Mouse (Mus musculus) liver, embryonic 16.5 days (tissue): ENCODE measurements at regions not wholly inside any gene's neighbourhood (a gene's known extent, or its start where the extent isn't known, plus 50 kb on each side); places are given as distances from the start of the nearest gene placed in this dataset.

ENCODE experiments used
- ATAC-seq: fragments of 200-750 bp; cut with Nextera tagmentation; 2 replicates; pipeline ENCODE4 v1.8.0; 2017; ENCODE audit warnings: low read depth, mild to moderate bottlenecking, moderate number of reproducible peaks, moderate library complexity
- H3K27ac ChIP-seq: fragments of 300-500 bp; sonication (generic); 2 replicates; pipeline ENCODE4 v1.5.1; 2014; ENCODE audit warnings: mild to moderate bottlenecking, low read length
- H3K27me3 ChIP-seq: fragments of 300-500 bp; sonication (generic); 2 replicates; pipeline ENCODE4 v1.6.1; 2014; ENCODE audit warnings: low read depth, low read length, mixed read lengths; ENCODE audit not compliant: control insufficient read depth, insufficient read depth
- H3K36me3 ChIP-seq: fragments of 300-500 bp; sonication (generic); 2 replicates; pipeline ENCODE4 v1.6.1; 2014; ENCODE audit warnings: mild to moderate bottlenecking; ENCODE audit not compliant: control insufficient read depth, insufficient read depth
- H3K4me1 ChIP-seq: fragments of 300-500 bp; sonication (generic); 2 replicates; pipeline ENCODE4 v1.6.1; 2014; ENCODE audit warnings: low read depth, low read length, mixed read lengths; ENCODE audit not compliant: control insufficient read depth
- H3K4me2 ChIP-seq: fragments of 300-500 bp; sonication (generic); 2 replicates; pipeline ENCODE4 v1.6.1; 2014; ENCODE audit warnings: low read depth, low read length, mixed read lengths
- H3K4me3 ChIP-seq: fragments of 300-500 bp; sonication (generic); 2 replicates; pipeline ENCODE4 v1.5.1; 2014; ENCODE audit warnings: low read depth, mild to moderate bottlenecking, low read length
- H3K9ac ChIP-seq: fragments of 300-500 bp; sonication (generic); 2 replicates; pipeline ENCODE4 v1.6.1; 2014; ENCODE audit warnings: low read depth, low read length
- H3K9me3 ChIP-seq: fragments of 300-500 bp; sonication (generic); replicated peaks from 2 replicates; pipeline ENCODE4 v1.6.1; 2016; ENCODE audit warnings: low read length; ENCODE audit not compliant: control insufficient read depth
- WGBS: fragments of 180-500 bp; shearing (Covaris S2); extraction: QIAGEN DNeasy Blood & Tissue Kit; methylation state at CpG from one replicate; pipeline ENCODE4 v1.1.7; 2014; ENCODE audit not compliant: insufficient replicate concordance; 5-methylcytosine and 5-hydroxymethylcytosine counted together

DNA sequence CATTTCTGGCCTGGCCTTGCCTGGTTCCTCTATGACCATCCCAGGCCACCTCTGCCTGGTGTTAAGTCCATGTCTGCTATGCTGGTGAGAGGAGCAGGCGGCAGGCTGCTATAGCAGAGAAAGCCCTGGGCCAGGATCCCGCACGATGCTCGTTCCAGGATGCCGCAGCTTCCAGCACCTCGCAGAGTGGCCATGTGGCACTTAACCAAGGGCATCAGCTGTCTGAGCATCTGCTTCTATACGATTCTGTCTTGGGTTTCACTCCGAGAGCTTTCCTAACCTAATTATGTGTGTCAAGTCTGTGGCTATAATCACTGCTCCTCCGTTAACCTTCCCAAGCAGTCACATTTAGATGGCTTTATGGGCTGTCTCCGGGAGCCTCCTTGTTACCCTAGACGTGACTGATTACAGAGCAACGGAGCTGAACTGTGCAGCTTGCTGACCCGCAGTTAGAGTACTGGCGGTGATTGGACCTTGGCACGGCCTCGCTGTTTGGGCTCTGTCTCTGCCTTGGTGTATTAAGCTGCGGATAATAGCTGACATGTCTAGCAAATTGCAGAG, 64.4 kb downstream of the Ackr3 start:
- Histone ChIP-seq H3K27ac (no peak overlapping the region), H3K27me3 (no peaks in the 10 kb centered on the region; the same call in 1 of the 2 replicates), H3K36me3 (no peaks in the 10 kb centered on the region), H3K4me1 (peaks cover 2% of the 10 kb centered on the region), H3K9me3 (no peaks in the 10 kb centered on the region), H3K4me2 (no peak overlapping the region), H3K9ac (no peak overlapping the region), H3K4me3 (no peak overlapping the region)
- 63% methylated on average over 17 of the region's 17 CpGs for WGBS
- no peak for ATAC-seq

DNA sequence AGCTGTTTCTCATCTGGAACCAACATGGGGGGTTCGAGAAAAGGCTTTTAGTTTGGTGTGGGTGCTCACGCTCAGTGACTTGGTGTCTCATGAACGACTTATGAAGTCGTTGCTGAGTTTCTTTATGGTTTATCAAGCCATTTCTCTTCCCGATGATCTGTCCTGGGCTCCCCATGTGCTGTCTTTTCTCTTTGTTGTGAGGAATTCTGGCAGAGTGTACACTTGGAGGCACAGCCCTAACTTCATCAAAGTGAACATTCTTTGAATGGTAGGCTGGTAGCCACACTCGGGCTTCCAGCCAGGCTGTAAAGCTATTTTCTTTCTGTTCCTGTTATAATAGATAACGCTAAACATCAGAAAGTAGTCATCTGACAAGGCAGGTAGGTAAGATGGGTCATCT, 65.2 kb downstream of the Ackr3 start:
- Histone ChIP-seq H3K4me3 (no peak overlapping the region), H3K36me3 (no peaks in the 10 kb centered on the region), H3K4me1 (peaks cover 8% of the 10 kb centered on the region), H3K4me2 (no peak overlapping the region), H3K9ac (no peak overlapping the region), H3K9me3 (no peaks in the 10 kb centered on the region), H3K27me3 (no peaks in the 10 kb centered on the region; the same call in 1 of the 2 replicates), H3K27ac (no peak overlapping the region)
- 67% methylated on average over 7 of the region's 7 CpGs for WGBS
- no peak for ATAC-seq

DNA sequence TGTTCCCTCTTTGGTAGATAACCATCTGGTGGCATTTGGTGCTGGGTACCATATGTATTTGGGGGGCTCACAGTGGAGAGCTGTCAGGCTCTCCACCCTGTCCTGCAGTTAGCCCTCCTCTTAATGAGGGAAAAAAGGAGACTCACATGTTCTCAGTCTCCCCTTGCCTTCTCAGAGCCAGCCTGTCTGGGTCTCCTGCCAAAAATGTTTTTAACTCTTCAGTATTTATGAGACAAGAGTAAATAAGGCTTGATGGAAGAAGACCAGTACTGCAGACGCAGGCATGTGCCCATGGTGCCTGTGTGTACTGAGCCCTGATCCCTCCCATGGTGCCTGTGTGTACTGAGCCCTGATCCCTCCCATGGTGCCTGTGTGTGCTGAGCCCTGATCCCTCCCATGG, 66.1 kb downstream of the Ackr3 start:
- no peak overlapping the region for H3K4me2 ChIP-seq
- no peaks in the 10 kb centered on the region; the same call in 1 of the 2 replicates for H3K27me3 ChIP-seq
- WGBS, result 69% methylated on average over 1 of the region's 1 CpGs

DNA sequence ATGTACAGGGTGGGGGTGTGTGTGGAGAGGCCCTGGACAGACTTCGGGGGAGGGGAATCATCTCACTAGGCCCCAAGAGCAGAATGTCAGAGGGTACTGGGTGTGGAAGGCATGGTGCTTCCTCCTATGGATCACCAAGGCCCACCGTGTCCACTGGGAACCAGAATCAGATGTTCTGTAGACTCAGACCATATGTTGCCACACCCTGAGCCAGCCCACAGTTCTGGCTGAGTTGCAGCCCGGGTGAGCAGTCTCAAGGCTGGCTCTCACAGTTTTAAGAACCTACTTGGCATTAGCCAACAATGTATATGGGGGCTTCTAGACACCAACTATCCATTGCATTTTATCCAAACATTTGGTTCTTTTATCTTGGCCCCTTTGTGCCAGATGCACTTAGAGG, 67.5 kb downstream of the Ackr3 start:
- H3K36me3 ChIP-seq, result no peaks in the 10 kb centered on the region
- H3K27me3 ChIP-seq, result no peaks in the 10 kb centered on the region; the same call in 1 of the 2 replicates
- no peak overlapping the region for H3K4me3 ChIP-seq
- ATAC-seq, result no peak
- H3K9me3 ChIP-seq, result no peaks in the 10 kb centered on the region
- WGBS, result 60% methylated on average over 3 of the region's 3 CpGs
- no peak overlapping the region for H3K27ac ChIP-seq
- no peak overlapping the region for H3K9ac ChIP-seq
- no peak overlapping the region for H3K4me2 ChIP-seq
- peaks cover 23% of the 10 kb centered on the region for H3K4me1 ChIP-seq

More for the DNA sequence above, 66.1 kb downstream of the Ackr3 start:
- H3K9ac ChIP-seq, result no peak overlapping the region
- H3K27ac ChIP-seq, result no peak overlapping the region
- no peaks in the 10 kb centered on the region for H3K36me3 ChIP-seq
- no peaks in the 10 kb centered on the region for H3K9me3 ChIP-seq
- no peak for ATAC-seq
- no peak overlapping the region for H3K4me3 ChIP-seq
- peaks cover 14% of the 10 kb centered on the region for H3K4me1 ChIP-seq

GRCm38 (mm10) chr1:90272411-90272810, 68.6 kb downstream of the Ackr3 start:
- no peaks in the 10 kb centered on the region for H3K27me3 ChIP-seq
- ATAC-seq, result no peak
- no peak overlapping the region for H3K4me3 ChIP-seq
- H3K27ac ChIP-seq, result no peak overlapping the region
- H3K4me2 ChIP-seq, result no peak overlapping the region
- H3K9ac ChIP-seq, result no peak overlapping the region
- H3K9me3 ChIP-seq, result no peaks in the 10 kb centered on the region
- WGBS, result 84% methylated on average over 5 of the region's 5 CpGs
- H3K4me1 ChIP-seq, result peaks cover 24% of the 10 kb centered on the region
- no peaks in the 10 kb centered on the region for H3K36me3 ChIP-seq

DNA sequence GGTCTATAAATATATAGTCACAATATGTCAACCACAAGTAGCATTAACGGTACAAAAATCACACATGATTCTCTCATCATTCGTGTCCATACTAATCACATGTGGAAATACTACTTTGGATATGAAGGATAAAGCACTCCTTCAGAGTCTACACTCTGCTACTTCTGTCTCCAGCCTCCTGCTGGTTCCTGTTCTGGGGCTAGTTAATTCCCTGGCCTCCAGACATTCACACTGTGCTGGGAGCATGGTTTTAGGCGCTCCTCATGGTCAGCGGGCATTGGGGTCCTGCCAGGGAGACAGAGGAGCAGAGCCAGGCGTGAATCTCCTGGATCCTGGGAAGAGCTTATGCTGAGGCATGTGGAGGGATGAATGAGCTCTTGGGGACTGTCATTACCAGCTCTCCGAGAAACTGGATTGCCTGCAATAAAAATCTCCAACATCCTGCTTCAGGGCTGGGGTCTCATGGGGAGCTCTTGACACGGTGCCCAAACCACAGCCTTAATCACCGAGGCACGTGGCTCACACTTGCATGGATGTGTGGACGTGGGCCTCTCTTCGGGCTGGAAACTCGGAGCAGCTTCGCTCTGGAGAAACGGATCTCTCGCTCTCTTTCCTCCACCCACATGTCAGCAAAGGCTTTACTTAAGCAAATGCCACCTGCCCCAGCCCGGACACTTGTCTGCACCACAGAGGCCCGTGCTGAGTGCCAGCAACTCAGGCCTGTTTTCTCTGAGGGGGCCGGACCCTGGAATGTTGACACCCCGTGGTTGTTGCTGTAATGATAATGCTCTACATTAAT, 69.2 kb downstream of the Ackr3 start:
- no peaks in the 10 kb centered on the region for H3K27me3 ChIP-seq
- H3K36me3 ChIP-seq, result no peaks in the 10 kb centered on the region
- H3K4me1 ChIP-seq, result peaks cover 24% of the 10 kb centered on the region
- peak overlapping the region; percentile 51 for H3K27ac ChIP-seq
- H3K4me3 ChIP-seq, result no peak overlapping the region
- ATAC-seq, result no peak
- no peak overlapping the region for H3K4me2 ChIP-seq
- H3K9me3 ChIP-seq, result no peaks in the 10 kb centered on the region
- 71% methylated on average over 19 of the region's 19 CpGs for WGBS
- no peak overlapping the region for H3K9ac ChIP-seq

GRCm38 (mm10) chr1:90273629-90273928, 69.8 kb downstream of the Ackr3 start:
- no peak for ATAC-seq
- no peaks in the 10 kb centered on the region for H3K36me3 ChIP-seq
- no peak overlapping the region for H3K4me2 ChIP-seq
- H3K9me3 ChIP-seq, result no peaks in the 10 kb centered on the region
- no peak overlapping the region; the same call in 1 of the 2 replicates for H3K9ac ChIP-seq
- peaks cover 24% of the 10 kb centered on the region for H3K4me1 ChIP-seq
- H3K27me3 ChIP-seq, result no peaks in the 10 kb centered on the region
- H3K27ac ChIP-seq, result peak overlapping the region; percentile 51
- no peak overlapping the region for H3K4me3 ChIP-seq

DNA sequence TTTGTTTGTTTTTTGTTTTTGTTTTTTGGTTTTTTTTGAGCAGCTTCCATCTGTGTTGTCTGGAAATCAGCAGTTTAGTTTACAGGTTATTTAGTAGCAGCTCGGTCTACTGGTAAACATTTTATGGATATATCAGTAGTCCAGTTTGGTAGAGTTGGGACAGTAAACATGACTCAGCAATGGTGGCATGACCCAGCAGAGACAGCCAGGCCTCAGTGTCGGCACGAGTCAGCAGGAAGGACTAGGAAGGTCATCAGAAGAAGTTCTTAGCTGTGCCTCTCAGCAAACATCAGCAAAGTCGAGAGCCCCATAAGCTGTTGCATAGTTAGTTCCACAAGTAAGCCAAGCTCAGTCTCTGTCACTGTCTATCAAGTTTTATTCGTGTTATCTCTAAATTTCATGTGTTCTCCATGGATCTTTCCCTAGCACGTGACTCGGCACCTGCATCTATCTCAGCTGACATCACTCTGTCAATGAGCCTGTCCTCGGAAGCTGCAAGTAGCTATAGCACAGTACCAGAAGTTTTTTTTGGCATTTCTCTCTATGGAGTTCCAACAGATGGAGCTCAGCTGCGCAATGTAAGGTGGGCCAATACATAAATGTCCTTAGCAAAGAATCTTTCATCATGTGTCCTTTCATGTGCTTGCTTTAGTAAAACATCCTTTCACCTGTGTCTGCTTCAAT, 71.3 kb downstream of the Ackr3 start:
- H3K9me3 ChIP-seq, result no peaks in the 10 kb centered on the region
- H3K27me3 ChIP-seq, result no peaks in the 10 kb centered on the region
- H3K4me1 ChIP-seq, result peaks cover 24% of the 10 kb centered on the region
- peak overlapping the region; percentile 33 for H3K4me2 ChIP-seq
- peak; percentile 91 for ATAC-seq
- H3K27ac ChIP-seq, result peak overlapping the region; percentile 87
- no peak overlapping the region for H3K4me3 ChIP-seq
- peak overlapping the region; percentile 42 for H3K9ac ChIP-seq
- no peaks in the 10 kb centered on the region for H3K36me3 ChIP-seq
- WGBS, result 52% methylated on average over 9 of the region's 9 CpGs
